Mouse (Mus musculus) liver, postnatal 0 days (tissue): Measurements from ENCODE around the gene Got1.

Experiments
- CTCF ChIP-seq: sonication (generic); IDR thresholded peaks from 2 replicates; pipeline ENCODE4 v1.5.1; 2016; ENCODE audit warnings: antibody characterized with exemption, low read depth
- EP300 ChIP-seq: IDR thresholded peaks from 2 replicates; pipeline ENCODE4 v1.6.1; 2016; ENCODE audit warnings: antibody characterized with exemption, low read depth, mild to moderate bottlenecking

DNA sequence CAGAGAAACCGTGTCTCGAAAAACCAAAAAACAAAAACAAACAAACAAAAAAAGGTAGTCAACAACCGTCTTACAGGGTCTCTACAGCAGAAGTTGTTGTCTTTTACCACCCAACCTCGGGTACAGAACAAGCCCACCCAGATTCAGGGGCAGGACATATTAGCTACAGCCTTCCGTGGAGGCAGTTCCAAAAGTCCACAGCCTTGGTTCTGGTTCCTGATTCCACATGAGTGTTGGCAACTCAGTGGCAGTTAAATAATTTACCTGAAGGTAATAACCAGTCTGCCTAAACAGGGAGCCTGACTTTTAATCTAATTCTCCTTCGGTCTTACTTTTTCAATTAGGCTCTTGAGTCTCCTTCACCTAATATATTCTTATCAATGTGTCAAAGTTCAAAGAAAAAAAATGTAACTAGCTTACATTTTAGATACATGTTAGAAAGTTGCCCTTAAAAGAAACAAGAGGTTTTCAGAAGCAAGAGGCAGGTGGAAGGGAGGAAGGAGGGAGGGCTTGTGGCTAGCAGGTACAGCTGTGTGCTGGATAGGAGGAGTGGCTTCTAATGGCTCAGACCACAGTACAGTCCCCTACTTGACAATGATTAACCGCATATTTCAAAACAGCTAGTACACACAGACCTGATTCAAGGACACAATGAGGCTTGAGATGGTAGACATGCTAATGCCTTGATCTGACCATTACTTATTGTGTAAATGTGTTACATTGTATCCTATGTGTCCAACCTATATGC, 60.7 kb downstream of the Got1 start:
- no peak for TF ChIP-seq CTCF
- no peak for TF ChIP-seq EP300
